Mouse (Mus musculus) kidney, postnatal 0 days (tissue): ENCODE results near the gene Vmn1r77. TPM values are rescaled to one million over a fixed set of nuclear protein-coding genes. Genes with fewer than 3 reads are reported as not detected.
"Not testable (repeated sequence)": the region's sequence is repeated elsewhere in the genome, so short reads cannot be mapped to it uniquely, and the experiment has no call there.

Experiments
- ATAC-seq: fragments of 200-750 bp; cut with Nextera tagmentation; replicated peaks from 2 replicates; pipeline ENCODE4 v1.8.0; 2017; ENCODE audit warnings: low read depth, moderate number of reproducible peaks, moderate TSS enrichment, moderate library complexity; ENCODE audit not compliant: low FRiP score
- DNase-seq: peaks from one replicate; pipeline ENCODE4 v3.0.0-alpha.2; 2016; ENCODE audit warnings: low spot score
- H3K27ac ChIP-seq: fragments of 300-500 bp; sonication (generic); 2 replicates; pipeline ENCODE4 v1.5.1; 2014; ENCODE audit warnings: mild to moderate bottlenecking
- H3K27me3 ChIP-seq: fragments of 300-500 bp; sonication (generic); 2 replicates; pipeline ENCODE4 v1.6.1; 2014; ENCODE audit warnings: low read length, mixed read lengths; ENCODE audit not compliant: insufficient read depth
- H3K36me3 ChIP-seq: fragments of 300-500 bp; sonication (generic); 2 replicates; pipeline ENCODE4 v1.6.1; 2014; ENCODE audit warnings: low read length, mixed read lengths; ENCODE audit not compliant: insufficient read depth
- H3K4me1 ChIP-seq: fragments of 300-500 bp; sonication (generic); replicated peaks from 2 replicates; pipeline ENCODE4 v1.6.1; 2014; ENCODE audit warnings: antibody characterized with exemption, low read length, mixed read lengths; ENCODE audit not compliant: insufficient read depth
- H3K4me2 ChIP-seq: fragments of 300-500 bp; sonication (generic); 2 replicates; pipeline ENCODE4 v1.6.1; 2014; ENCODE audit warnings: mild to moderate bottlenecking, low read length, moderate library complexity, mixed read lengths
- H3K4me3 ChIP-seq: fragments of 300-500 bp; sonication (generic); replicated peaks from 2 replicates; pipeline ENCODE4 v1.5.1; 2014; ENCODE audit warnings: low read depth, low read length
- H3K9ac ChIP-seq: fragments of 300-500 bp; sonication (generic); 2 replicates; pipeline ENCODE4 v1.6.1; 2014; ENCODE audit warnings: low read depth, low read length
- H3K9me3 ChIP-seq: fragments of 300-500 bp; sonication (generic); replicated peaks from 2 replicates; pipeline ENCODE4 v1.6.1; 2016; ENCODE audit warnings: low read length, inconsistent platforms, mixed read lengths
- CTCF ChIP-seq: IDR thresholded peaks from 2 replicates; pipeline ENCODE4 v1.5.1; 2016; ENCODE audit warnings: antibody characterized with exemption, low read depth, mild to moderate bottlenecking, moderate library complexity
- WGBS: fragments of 180-500 bp; shearing (Covaris S2); extraction: QIAGEN DNeasy Blood & Tissue Kit; methylation state at CpG from one replicate; pipeline ENCODE4 v1.1.7; 2014; 5-methylcytosine and 5-hydroxymethylcytosine counted together
- polyA plus RNA-seq: library from polyadenylated mRNA; unstranded; fragments of >200 nt; fragmentation: Nextera tagmentation; extraction: Ambion mirVana; gene quantifications from 2 replicates; pipeline ENCODE4 v1.2.1, GENCODE M21; 2015

Gene Vmn1r77
- polyA plus RNA-seq = not detected in 2 replicates

DNA sequence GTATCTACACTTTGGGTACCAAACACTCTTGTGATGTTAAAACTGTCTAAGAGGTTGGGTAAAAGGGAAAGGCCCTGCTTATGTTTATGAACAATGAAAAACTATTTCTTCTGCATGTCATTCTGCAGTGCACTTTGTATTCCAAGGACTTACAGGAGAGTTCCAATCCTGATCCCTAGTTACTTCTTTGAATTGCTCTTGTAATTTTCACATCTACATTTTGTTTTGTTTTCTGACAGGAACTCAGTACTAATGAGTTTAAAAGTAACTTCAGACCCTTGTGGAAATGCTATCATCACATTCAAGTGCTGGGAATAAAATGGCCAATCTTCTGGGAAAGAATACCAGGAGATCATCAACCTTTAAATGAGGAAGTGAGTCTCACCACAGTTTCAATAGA lies at the start of gene Vmn1r77:
TSS of gene Vmn1r77 (plus strand) at position 301 of the 400 bp plus-strand sequence.
- not testable (repeated sequence) for H3K27me3 ChIP-seq, H3K4me3 ChIP-seq, H3K9ac ChIP-seq, H3K4me2 ChIP-seq, DNase-seq, H3K4me1 ChIP-seq, ATAC-seq, H3K36me3 ChIP-seq, H3K27ac ChIP-seq, H3K9me3 ChIP-seq

DNA sequence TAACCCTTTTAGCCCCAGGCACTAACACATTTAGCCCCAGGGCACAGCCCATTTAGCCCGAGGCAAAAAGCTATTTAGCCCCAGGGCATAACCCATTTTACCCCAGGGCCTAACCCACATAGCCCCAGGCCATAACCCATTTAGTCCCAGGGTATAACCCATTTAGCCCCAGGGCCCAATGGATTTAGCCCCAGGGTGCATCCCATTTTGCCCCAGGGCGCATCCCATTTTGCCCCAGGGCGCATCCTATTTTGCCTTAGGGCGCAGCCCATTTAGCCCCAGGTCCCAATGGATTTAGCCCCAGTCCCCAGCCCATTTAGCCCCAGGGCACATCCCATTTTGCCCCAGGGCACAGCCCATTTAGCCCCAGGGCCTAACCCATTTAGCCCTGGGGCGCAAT lies 25.1 kb upstream of the Vmn1r77 start:
- H3K4me1 ChIP-seq, H3K36me3 ChIP-seq, H3K4me2 ChIP-seq, H3K27ac ChIP-seq, H3K27me3 ChIP-seq, H3K4me3 ChIP-seq, DNase-seq, H3K9ac ChIP-seq: not testable (repeated sequence)
- 0 out of 2 replicates have a peak, but pooled peaks have one; percentile 23 for ATAC-seq
- peaks cover 51% of the 10 kb centered on the region for H3K9me3 ChIP-seq
- 97% methylated on average over 5 of the region's 5 CpGs for WGBS

DNA sequence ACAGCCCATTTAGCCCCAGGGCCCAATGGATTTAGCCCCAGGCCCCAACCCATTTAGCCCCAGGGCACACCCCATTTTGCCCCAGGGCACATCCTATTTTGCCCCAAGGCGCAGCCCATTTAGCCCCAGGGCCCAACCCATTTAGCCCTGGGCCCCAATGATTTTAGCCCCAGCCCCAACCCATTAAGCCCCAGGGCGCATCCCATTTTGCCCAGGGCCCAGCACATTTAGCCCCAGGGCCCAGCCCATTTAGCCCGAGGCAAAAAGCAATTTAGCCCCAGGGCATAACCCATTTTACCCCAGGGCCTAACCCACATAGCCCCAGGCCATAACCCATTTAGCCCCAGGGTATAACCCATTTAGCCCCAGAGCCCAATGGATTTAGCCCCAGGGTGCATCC lies 24.2 kb upstream of the Vmn1r77 start:
- H3K9me3 ChIP-seq = peaks cover 58% of the 10 kb centered on the region
- H3K4me1 ChIP-seq, H3K4me3 ChIP-seq, DNase-seq, H3K27ac ChIP-seq, H3K9ac ChIP-seq, H3K36me3 ChIP-seq, H3K27me3 ChIP-seq, H3K4me2 ChIP-seq: not testable (repeated sequence)
- ATAC-seq = 0 out of 2 replicates have a peak, but pooled peaks have one; percentile 22
- 92% methylated on average over 3 of the region's 3 CpGs for WGBS

DNA sequence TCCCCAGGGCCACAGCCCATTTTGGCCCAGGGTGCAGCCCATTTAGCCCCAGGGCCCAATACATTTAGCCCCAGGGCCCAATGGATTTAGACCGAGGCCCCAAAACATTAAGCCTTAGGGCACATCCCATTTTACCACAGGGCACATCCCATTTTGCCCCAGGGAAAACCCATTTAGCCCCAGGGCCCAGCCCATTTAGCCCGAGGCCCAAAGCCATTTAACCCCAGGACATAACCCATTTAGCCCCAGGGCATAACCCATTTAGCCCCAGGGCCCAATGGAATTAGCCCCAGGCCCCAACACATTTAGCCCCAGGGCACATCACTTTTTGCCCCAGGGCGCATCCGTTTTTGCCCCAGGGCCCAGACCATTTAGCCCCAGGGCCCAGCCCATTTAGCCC lies 23.4 kb upstream of the Vmn1r77 start:
- peaks cover 60% of the 10 kb centered on the region for H3K9me3 ChIP-seq
- no peaks in the 10 kb centered on the region for H3K27me3 ChIP-seq
- DNase-seq (no peak), ATAC-seq (no peak)
- no peak overlapping the region for H3K4me2 ChIP-seq
- H3K36me3 ChIP-seq = no peaks in the 10 kb centered on the region
- H3K27ac ChIP-seq = no peak overlapping the region
- TF ChIP-seq CTCF = no peak
- H3K4me3 ChIP-seq = no peak overlapping the region
- WGBS = 79% methylated on average over 4 of the region's 4 CpGs
- H3K4me1 ChIP-seq = no peaks in the 10 kb centered on the region
- H3K9ac ChIP-seq = no peak overlapping the region

DNA sequence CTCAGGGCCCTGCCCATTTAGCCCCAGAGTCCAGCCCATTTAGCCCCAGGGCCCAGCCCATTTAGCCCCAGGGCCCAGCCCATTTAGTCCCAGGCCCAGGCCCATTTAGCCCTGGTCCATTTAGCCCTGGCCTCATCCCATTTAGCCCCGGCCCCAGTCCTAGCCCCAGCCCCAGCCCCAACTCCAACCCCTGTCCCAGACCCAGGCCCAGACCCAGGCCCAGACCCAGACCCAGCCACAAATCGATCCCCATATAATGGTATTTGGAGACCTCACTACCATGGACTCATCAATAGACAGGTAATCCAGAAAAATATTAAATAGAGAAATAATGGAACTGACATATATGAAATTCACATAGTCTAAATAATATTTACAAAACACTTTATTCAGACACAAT lies 18.7 kb upstream of the Vmn1r77 start:
- not testable (repeated sequence) for H3K4me3 ChIP-seq, H3K4me1 ChIP-seq, H3K36me3 ChIP-seq, H3K4me2 ChIP-seq, H3K27me3 ChIP-seq, H3K27ac ChIP-seq, H3K9ac ChIP-seq, DNase-seq
- peaks cover 43% of the 10 kb centered on the region for H3K9me3 ChIP-seq
- peak; percentile 40; the same call in 1 of the 2 replicates for ATAC-seq
- whole genome bisulfite sequencing = 77% methylated on average over 2 of the region's 2 CpGs

DNA sequence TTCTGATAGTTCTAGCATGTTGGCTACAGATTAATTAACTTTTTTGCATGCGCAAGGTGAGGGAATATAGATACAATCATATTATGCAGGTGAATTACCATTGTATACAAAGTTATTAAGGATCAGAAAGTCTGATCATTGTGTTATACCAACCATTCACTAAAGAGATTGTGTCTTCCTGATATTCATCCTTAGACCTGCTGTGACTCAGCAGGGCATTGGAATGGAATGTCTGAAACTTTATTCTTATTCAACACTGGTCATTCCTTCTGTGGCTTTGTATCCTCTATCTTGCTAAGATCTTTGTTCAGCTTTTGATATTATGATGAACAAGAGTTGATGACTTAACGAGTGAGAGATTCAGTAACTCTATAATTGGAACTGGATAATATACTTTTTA lies 4.1 kb downstream of the Vmn1r77 start:
- ATAC-seq (no peak), DNase-seq (no peak)
- Histone ChIP-seq H3K27ac (no peak overlapping the region), H3K36me3 (no peaks in the 10 kb centered on the region), H3K4me2 (no peak overlapping the region), H3K4me1 (no peaks in the 10 kb centered on the region), H3K9me3 (no peaks in the 10 kb centered on the region), H3K27me3 (no peaks in the 10 kb centered on the region), H3K9ac (no peak overlapping the region), H3K4me3 (no peak overlapping the region)
- no peak for TF ChIP-seq CTCF
- WGBS = 65% methylated on average over 2 of the region's 2 CpGs

Other genes starting within 250 kb of the Vmn1r77 start
- not detected in 2 replicates for gene Vmn1r74, start 202.8 kb upstream of the Vmn1r77 start, polyA plus RNA-seq
- gene Vmn1r75, start 162.1 kb upstream of the Vmn1r77 start, polyA plus RNA-seq = not detected in 2 replicates
- gene Vmn1r76, start 98.5 kb upstream of the Vmn1r77 start, polyA plus RNA-seq = not detected in 2 replicates
- gene Vmn1r78, start 113.5 kb downstream of the Vmn1r77 start, polyA plus RNA-seq = not detected in 2 replicates
- gene Vmn1r79, start 134.5 kb downstream of the Vmn1r77 start, polyA plus RNA-seq = not detected in 2 replicates
- not detected in 2 replicates for gene Vmn1r80, start 152.5 kb downstream of the Vmn1r77 start, polyA plus RNA-seq
- not detected in 2 replicates for gene Vmn1r81, start 231.5 kb downstream of the Vmn1r77 start, polyA plus RNA-seq